Mouse (Mus musculus): ENCODE results near the gene Scamp2. TPM values are rescaled to one million over a fixed set of nuclear protein-coding genes. Genes with fewer than 3 reads are reported as not detected.

Scamp2 gene
- polyA plus RNA-seq, 1 experiment = 166 TPM

DNA sequence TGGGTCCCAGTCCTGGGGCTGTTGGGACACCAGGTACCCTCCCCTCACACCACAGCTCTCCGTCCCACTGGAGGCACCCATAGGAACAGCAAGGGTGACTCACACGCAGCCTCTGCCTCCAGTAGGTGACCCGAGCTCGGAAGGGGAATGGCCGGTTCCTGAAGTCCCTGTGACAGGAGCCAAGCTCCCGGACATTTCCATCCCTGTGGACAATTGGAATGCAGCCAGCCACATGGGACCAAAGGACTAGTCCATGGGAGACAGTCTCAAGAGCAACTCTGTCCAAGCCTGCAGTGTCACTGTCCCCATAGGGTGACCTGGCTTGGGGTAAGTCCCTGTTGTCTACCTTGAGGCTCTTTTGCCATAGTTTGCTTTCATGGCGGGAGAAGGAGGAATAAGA, 53.2 kb downstream of the Scamp2 start:
- H3K27ac ChIP-seq (ENCODE audit: insufficient read depth, low read depth, low read length) = no peak overlapping the region
- no peaks in the 10 kb centered on the region for H3K27me3 ChIP-seq (replicated peaks; ENCODE audit: control insufficient read depth, insufficient read depth, low read length)
- peak; percentile 44 for DNase-seq
- no peaks in the 10 kb centered on the region for H3K4me1 ChIP-seq (ENCODE audit: control insufficient read depth, insufficient read depth, low read length)
- no peak for TF ChIP-seq POLR2A (IDR thresholded peaks at IDR 0.05; ENCODE audit: low read depth, low read length)
- TF ChIP-seq CTCF (conservative IDR thresholded peaks at IDR 0.05; ENCODE audit: insufficient read depth, insufficient read length, low read depth, low read length) = no peak
- 61% methylated on average over 7 of the region's 7 CpGs for WGBS
- no peaks in the 10 kb centered on the region for H3K36me3 ChIP-seq (ENCODE audit: control insufficient read depth, insufficient read depth, low read length)
- H3K4me3 ChIP-seq (ENCODE audit: insufficient read depth, low read depth, low read length) = no peak overlapping the region

DNA sequence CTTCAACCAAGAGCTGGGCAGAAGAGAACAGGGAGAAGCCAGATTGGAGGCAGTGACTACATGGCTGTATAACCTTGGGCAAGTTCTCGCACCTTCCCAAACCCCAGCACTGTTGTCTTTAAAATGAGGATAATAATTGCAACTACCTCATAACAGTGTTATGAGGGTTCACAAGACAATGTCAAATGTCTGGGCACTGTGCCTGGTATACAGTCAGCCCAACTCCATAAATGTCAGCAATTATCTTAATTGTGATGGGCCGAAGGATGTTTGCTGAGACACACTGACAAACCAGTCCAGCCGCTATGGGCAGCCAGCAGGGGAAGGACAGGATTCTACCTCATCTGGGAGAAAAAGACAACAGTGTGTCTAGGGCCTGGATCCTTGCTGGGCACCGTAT, 54.0 kb downstream of the Scamp2 start:
- no peaks in the 10 kb centered on the region for H3K27me3 ChIP-seq (replicated peaks; ENCODE audit: control insufficient read depth, insufficient read depth, low read length)
- DNase-seq = no peak

DNA sequence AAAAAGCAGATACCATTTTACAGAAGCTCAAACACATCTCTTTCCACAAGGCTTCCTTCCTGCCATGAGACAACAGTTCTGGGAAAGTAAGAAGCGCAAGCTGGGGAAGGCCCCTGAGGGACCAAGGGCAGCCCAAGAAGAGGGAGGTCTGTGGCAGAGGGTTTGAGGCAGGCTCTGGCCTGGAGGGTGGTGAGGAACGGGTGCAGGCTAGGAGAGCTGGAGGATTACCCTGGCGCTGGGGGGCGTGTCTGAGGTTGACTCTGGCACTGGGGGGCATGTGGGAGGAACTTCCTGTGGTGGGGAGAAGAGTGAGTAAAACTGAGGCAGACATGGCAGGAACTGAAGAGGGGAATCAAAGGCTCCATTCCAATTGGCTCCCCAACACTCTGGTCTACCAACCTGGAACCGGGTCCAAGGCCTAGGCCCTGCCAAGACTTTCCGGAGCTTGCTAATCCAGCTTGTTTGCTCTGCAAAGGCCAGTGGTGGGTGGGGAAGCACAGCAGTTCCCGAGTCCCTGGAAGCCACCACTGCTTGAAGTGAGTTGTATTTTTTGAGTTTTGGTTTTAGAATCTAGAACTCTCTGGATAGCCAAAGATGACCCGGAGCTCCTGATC, 56.9 kb downstream of the Scamp2 start:
- Histone ChIP-seq H3K4me3 (ENCODE audit: insufficient read depth, low read depth, low read length) (no peak overlapping the region), H3K27me3 (replicated peaks; ENCODE audit: control insufficient read depth, insufficient read depth, low read length) (no peaks in the 10 kb centered on the region), H3K36me3 (ENCODE audit: control insufficient read depth, insufficient read depth, low read length) (no peaks in the 10 kb centered on the region), H3K4me1 (ENCODE audit: control insufficient read depth, insufficient read depth, low read length) (no peaks in the 10 kb centered on the region), H3K27ac (ENCODE audit: insufficient read depth, low read depth, low read length) (no peak overlapping the region)
- TF ChIP-seq CTCF (conservative IDR thresholded peaks at IDR 0.05; ENCODE audit: insufficient read depth, insufficient read length, low read depth, low read length) (no peak), POLR2A (IDR thresholded peaks at IDR 0.05; ENCODE audit: low read depth, low read length) (no peak)
- 78% methylated on average over 8 of the region's 8 CpGs for WGBS
- no peak for DNase-seq

More for the DNA sequence above, 54.0 kb downstream of the Scamp2 start:
- no peak for TF ChIP-seq CTCF (conservative IDR thresholded peaks at IDR 0.05; ENCODE audit: insufficient read depth, insufficient read length, low read depth, low read length)
- no peak for TF ChIP-seq POLR2A (IDR thresholded peaks at IDR 0.05; ENCODE audit: low read depth, low read length)
- H3K4me3 ChIP-seq (ENCODE audit: insufficient read depth, low read depth, low read length) = no peak overlapping the region
- H3K27ac ChIP-seq (ENCODE audit: insufficient read depth, low read depth, low read length) = no peak overlapping the region
- H3K36me3 ChIP-seq (ENCODE audit: control insufficient read depth, insufficient read depth, low read length) = no peaks in the 10 kb centered on the region
- WGBS = 79% methylated on average over 4 of the region's 4 CpGs
- no peaks in the 10 kb centered on the region for H3K4me1 ChIP-seq (ENCODE audit: control insufficient read depth, insufficient read depth, low read length)

DNA sequence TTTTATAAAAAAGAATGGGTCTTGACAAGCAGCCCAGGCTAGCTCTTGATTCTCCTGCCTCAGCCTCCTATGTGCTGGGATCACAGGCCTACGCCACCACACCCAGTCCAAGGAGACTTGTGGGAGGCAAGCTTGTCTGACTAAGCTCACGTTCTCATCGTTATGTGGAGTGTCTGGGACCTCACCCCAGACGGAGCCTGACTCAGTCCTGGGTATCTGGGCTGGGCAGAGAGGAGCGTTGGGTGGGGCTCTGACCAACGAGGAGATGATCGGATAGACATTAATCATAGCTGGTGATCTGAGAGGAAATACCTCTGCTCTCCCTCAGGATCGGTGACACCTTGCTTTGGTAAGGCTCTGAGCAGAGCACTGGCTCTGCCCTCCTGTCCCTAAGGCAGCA, 58.1 kb downstream of the Scamp2 start:
- H3K4me1 ChIP-seq (ENCODE audit: control insufficient read depth, insufficient read depth, low read length) = no peaks in the 10 kb centered on the region
- TF ChIP-seq CTCF (conservative IDR thresholded peaks at IDR 0.05; ENCODE audit: insufficient read depth, insufficient read length, low read depth, low read length) = no peak
- TF ChIP-seq POLR2A (IDR thresholded peaks at IDR 0.05; ENCODE audit: low read depth, low read length) = no peak
- no peaks in the 10 kb centered on the region for H3K36me3 ChIP-seq (ENCODE audit: control insufficient read depth, insufficient read depth, low read length)
- 55% methylated on average over 8 of the region's 8 CpGs for WGBS
- no peaks in the 10 kb centered on the region for H3K27me3 ChIP-seq (replicated peaks; ENCODE audit: control insufficient read depth, insufficient read depth, low read length)
- no peak overlapping the region for H3K27ac ChIP-seq (ENCODE audit: insufficient read depth, low read depth, low read length)
- no peak overlapping the region for H3K4me3 ChIP-seq (ENCODE audit: insufficient read depth, low read depth, low read length)
- DNase-seq = no peak

DNA sequence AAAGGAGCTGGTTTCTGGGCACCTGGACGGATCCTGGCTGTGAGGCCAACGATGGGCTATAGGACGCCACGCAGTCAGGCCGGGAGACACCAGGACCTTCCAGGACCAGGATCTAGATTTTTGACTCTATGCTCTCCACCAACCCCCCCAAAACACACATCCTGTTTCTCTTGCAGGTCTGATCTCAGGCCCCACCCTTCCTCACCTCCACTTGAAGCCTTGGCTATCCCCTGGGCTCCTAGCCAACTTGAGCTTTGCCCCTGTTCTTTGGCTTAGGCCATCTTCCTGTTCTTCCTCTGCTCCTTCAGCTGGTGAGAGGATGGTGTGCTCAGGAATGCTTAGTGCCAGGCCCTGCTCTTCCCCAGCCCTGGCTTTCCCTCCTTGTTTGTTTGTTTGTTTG, 59.9 kb downstream of the Scamp2 start, which contains the start of gene Lman1l:
Gene Lman1l, minus strand, starts transcription at position 101 of the 400 bp plus-strand sequence.
- H3K4me1 ChIP-seq (ENCODE audit: control insufficient read depth, insufficient read depth, low read length) = no peaks in the 10 kb centered on the region
- TF ChIP-seq POLR2A (IDR thresholded peaks at IDR 0.05; ENCODE audit: low read depth, low read length) (no peak), CTCF (conservative IDR thresholded peaks at IDR 0.05; ENCODE audit: insufficient read depth, insufficient read length, low read depth, low read length) (no peak)
- WGBS = 95% methylated on average over 5 of the region's 5 CpGs
- no peaks in the 10 kb centered on the region for H3K36me3 ChIP-seq (ENCODE audit: control insufficient read depth, insufficient read depth, low read length)
- no peak within 1 kb of the TSS for H3K4me3 ChIP-seq (ENCODE audit: insufficient read depth, low read depth, low read length)
- DNase-seq = no peak
- H3K27me3 ChIP-seq (replicated peaks; ENCODE audit: control insufficient read depth, insufficient read depth, low read length) = no peaks in the 10 kb centered on the region
- no peak within 1 kb of the TSS for H3K27ac ChIP-seq (ENCODE audit: insufficient read depth, low read depth, low read length)

DNA sequence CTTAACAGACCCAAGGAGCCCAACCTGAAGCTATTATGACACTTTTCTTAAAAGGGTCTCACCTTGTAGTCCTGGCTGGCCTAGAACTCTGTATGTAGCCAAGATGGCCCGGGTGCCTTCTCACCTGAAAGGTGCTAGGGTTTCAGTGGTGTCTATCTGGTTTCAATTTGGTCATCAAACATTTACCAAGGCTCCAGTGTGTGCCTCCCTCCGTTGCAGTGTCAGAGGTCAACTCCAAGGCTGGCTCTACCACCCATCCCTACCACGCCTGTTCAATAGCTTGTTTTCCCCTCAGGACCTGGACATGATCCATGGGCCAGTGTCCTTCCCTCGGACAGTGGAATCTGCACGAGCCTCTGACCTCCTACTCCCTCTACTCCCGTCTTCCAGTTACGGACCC, 63.6 kb downstream of the Scamp2 start:
- Histone ChIP-seq H3K4me3 (ENCODE audit: insufficient read depth, low read depth, low read length) (no peak overlapping the region), H3K27ac (ENCODE audit: insufficient read depth, low read depth, low read length) (no peak overlapping the region), H3K27me3 (replicated peaks; ENCODE audit: control insufficient read depth, insufficient read depth, low read length) (no peaks in the 10 kb centered on the region), H3K4me1 (ENCODE audit: control insufficient read depth, insufficient read depth, low read length) (no peaks in the 10 kb centered on the region), H3K36me3 (ENCODE audit: control insufficient read depth, insufficient read depth, low read length) (peaks cover 2% of the 10 kb centered on the region; the same call in 1 of the 2 replicates)
- no peak for TF ChIP-seq POLR2A (IDR thresholded peaks at IDR 0.05; ENCODE audit: low read depth, low read length)
- TF ChIP-seq CTCF (conservative IDR thresholded peaks at IDR 0.05; ENCODE audit: insufficient read depth, insufficient read length, low read depth, low read length) = no peak
- peak; percentile 27 for DNase-seq
- WGBS = 45% methylated on average over 7 of the region's 7 CpGs

DNA sequence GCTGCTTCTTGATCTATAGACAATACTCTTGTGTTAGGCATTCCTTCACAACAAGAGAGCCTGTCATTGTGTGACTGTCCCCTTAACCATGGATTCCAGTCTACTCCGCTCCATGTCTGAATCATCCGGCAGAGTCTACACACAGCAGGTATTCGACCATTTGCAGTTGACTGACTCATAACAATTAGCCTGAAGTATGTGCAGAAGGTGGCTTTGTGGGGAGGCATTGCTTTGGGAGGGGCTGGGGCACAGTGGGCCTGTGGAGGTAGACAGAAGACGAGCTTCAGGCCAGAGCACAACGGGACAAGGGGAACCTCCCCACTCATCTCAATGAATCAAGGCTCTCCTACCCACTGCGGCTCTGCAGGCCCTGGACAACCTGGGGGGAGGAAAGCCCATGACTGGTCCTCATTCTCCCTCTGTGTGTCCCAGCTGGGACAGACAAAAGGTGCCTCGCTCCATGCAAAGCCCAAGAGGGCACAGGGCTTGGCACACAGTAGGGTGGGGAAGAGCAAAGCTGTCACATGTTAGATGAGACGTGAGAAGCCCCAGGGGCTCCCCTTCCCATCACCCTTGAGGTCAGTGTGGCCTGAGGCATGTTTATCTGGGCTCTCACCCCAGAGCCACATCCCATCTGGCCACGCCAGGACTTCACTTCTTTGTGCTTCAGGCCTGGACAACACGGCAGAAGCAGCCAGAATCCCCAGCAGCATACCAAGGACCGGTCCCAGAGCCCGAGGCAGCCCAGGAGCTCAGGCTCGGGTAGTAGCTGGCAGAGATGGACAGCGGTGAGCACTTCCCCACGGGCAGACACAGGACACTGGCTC, 65.1 kb downstream of the Scamp2 start:
- peaks cover 2% of the 10 kb centered on the region; the same call in 1 of the 2 replicates for H3K36me3 ChIP-seq (ENCODE audit: control insufficient read depth, insufficient read depth, low read length)
- H3K4me1 ChIP-seq (ENCODE audit: control insufficient read depth, insufficient read depth, low read length) = no peaks in the 10 kb centered on the region
- no peaks in the 10 kb centered on the region for H3K27me3 ChIP-seq (replicated peaks; ENCODE audit: control insufficient read depth, insufficient read depth, low read length)
- WGBS = 76% methylated on average over 15 of the region's 15 CpGs
- no peak overlapping the region for H3K27ac ChIP-seq (ENCODE audit: insufficient read depth, low read depth, low read length)
- no peak overlapping the region for H3K4me3 ChIP-seq (ENCODE audit: insufficient read depth, low read depth, low read length)
- TF ChIP-seq POLR2A (IDR thresholded peaks at IDR 0.05; ENCODE audit: low read depth, low read length) (no peak), CTCF (conservative IDR thresholded peaks at IDR 0.05; ENCODE audit: insufficient read depth, insufficient read length, low read depth, low read length) (no peak)
- DNase-seq = no peak
